Mouse (Mus musculus): ENCODE measurements at regions not wholly inside any gene's neighbourhood (a gene's known extent, or its start where the extent isn't known, plus 50 kb on each side); places are given as distances from the start of the nearest gene placed in this dataset.

GRCm38 (mm10) chr11:55958372-55958771 lies 82.4 kb downstream of the Nmur2 start:
- TF ChIP-seq POLR2A (IDR thresholded peaks at IDR 0.05; ENCODE audit: borderline replicate concordance, extremely low read depth, insufficient read depth, insufficient read length, poor library complexity, severe bottlenecking) (no peak), CTCF (IDR thresholded peaks at IDR 0.05; ENCODE audit: borderline replicate concordance, extremely low read depth, insufficient read depth, insufficient read length) (no peak)
